Mouse (Mus musculus) liver, adult 2 months (tissue): Measurements from ENCODE around the gene Fstl3. TPM values are rescaled to one million over a fixed set of nuclear protein-coding genes. Genes with fewer than 3 reads are reported as not detected.

Experiments
- DNase-seq: peaks from one replicate; pipeline ENCODE4 v3.0.0-alpha.2; 2011; ENCODE audit warnings: low read depth, low spot score; ENCODE audit errors: extremely low read depth
- H3K27ac ChIP-seq: fragments of 200-500 bp; replicated peaks from 2 replicates; pipeline ENCODE4 v1.5.1; 2012; ENCODE audit warnings: low read depth, mild to moderate bottlenecking, control low read depth, inconsistent platforms, low read length; ENCODE audit not compliant: insufficient read depth
- H3K27me3 ChIP-seq: fragments of 200-500 bp; 2 replicates; pipeline ENCODE4 v1.6.1; 2012; ENCODE audit warnings: mild to moderate bottlenecking, moderate library complexity, low read length, inconsistent platforms; ENCODE audit not compliant: control insufficient read depth, insufficient read depth
- H3K36me3 ChIP-seq: fragments of 200-500 bp; 2 replicates; pipeline ENCODE4 v1.6.1; 2012; ENCODE audit warnings: low read length, inconsistent platforms; ENCODE audit not compliant: control insufficient read depth, insufficient read depth
- H3K4me1 ChIP-seq: fragments of 200-500 bp; 2 replicates; pipeline ENCODE4 v1.6.1; 2011; ENCODE audit warnings: low read length; ENCODE audit not compliant: control insufficient read depth, insufficient read depth
- H3K4me3 ChIP-seq: fragments of 200-500 bp; 2 replicates; pipeline ENCODE4 v1.5.1; 2011; ENCODE audit warnings: low read depth, mild to moderate bottlenecking, control low read depth, low read length, moderate library complexity; ENCODE audit not compliant: insufficient read depth
- H3K79me2 ChIP-seq: fragments of 200-500 bp; 2 replicates; pipeline ENCODE4 v1.6.1; 2012; ENCODE audit warnings: inconsistent platforms, mild to moderate bottlenecking, low read length, moderate library complexity; ENCODE audit not compliant: control insufficient read depth, insufficient read depth
- H3K9ac ChIP-seq: fragments of 200-500 bp; 2 replicates; pipeline ENCODE4 v1.6.1; 2012; ENCODE audit warnings: low read depth, mild to moderate bottlenecking, control low read depth, inconsistent platforms, low read length
- CTCF ChIP-seq: fragments of 200-500 bp; IDR thresholded peaks from 2 replicates; pipeline ENCODE4 v1.5.1; 2011; ENCODE audit warnings: low read depth, low read length, control low read depth
- POLR2A ChIP-seq: fragments of 200-500 bp; IDR thresholded peaks from 2 replicates; pipeline ENCODE4 v1.6.1; 2011; ENCODE audit warnings: low read length, control low read depth; ENCODE audit not compliant: insufficient read depth; ENCODE audit errors: extremely low read depth
- WGBS: fragments of 180-500 bp; shearing (Covaris S2); methylation state at CpG from one replicate; pipeline ENCODE4 v1.1.7; 2018; 5-methylcytosine and 5-hydroxymethylcytosine counted together
- polyA plus RNA-seq: library from polyadenylated mRNA; depleted of rRNA; stranded (reverse); fragments of >200 nt; gene quantifications from 2 replicates; pipeline ENCODE4 v1.2.3, GENCODE M21; 2012
- total RNA-seq: library from RNA; depleted of rRNA; stranded (reverse); fragments of >200 nt; gene quantifications from 2 replicates; pipeline ENCODE4 v1.2.3, GENCODE M21; 2014

Fstl3 gene
- total and polyA plus RNA-seq, 2 experiments: 0.09 to 0.18 TPM

GRCm38 (mm10) chr10:79793051-79793737, 16.1 kb downstream of the Fstl3 start, which contains the start of gene Palm:
Gene Palm (plus strand): TSS chr10:79793572.
- no peaks in the 10 kb centered on the region for H3K4me1 ChIP-seq
- H3K27ac ChIP-seq: no peak within 1 kb of the TSS; the same call in 1 of the 2 replicates
- DNase-seq: no peak
- 9% methylated on average over 35 of the region's 51 CpGs for WGBS
- H3K36me3 ChIP-seq: no peaks in the 10 kb centered on the region
- TF ChIP-seq CTCF (peak; percentile 85), POLR2A (no peak)
- 0 out of 2 replicates have a peak, but pooled peaks cover 5% of the 10 kb centered on the region for H3K27me3 ChIP-seq
- H3K79me2 ChIP-seq: no peaks in the 10 kb centered on the region
- peak within 1 kb of the TSS; percentile 70 for H3K4me3 ChIP-seq
- peak within 1 kb of the TSS; percentile 86 for H3K9ac ChIP-seq

GRCm38 (mm10) chr10:79793738-79794490, 16.8 kb downstream of the Fstl3 start:
- Histone ChIP-seq H3K79me2 (no peaks in the 10 kb centered on the region), H3K27ac (no peak overlapping the region; the same call in 1 of the 2 replicates)
- no peak for DNase-seq

GRCm38 (mm10) chr10:79794491-79794931, 17.4 kb downstream of the Fstl3 start:
- H3K27me3 ChIP-seq: 0 out of 2 replicates have a peak, but pooled peaks cover 5% of the 10 kb centered on the region
- DNase-seq: no peak
- no peaks in the 10 kb centered on the region for H3K79me2 ChIP-seq
- H3K9ac ChIP-seq: peak overlapping the region; percentile 35
- H3K36me3 ChIP-seq: no peaks in the 10 kb centered on the region
- H3K27ac ChIP-seq: no peak overlapping the region
- H3K4me1 ChIP-seq: no peaks in the 10 kb centered on the region
- peak overlapping the region; percentile 70 for H3K4me3 ChIP-seq
- WGBS: 53% methylated on average over 10 of the region's 10 CpGs
- TF ChIP-seq POLR2A: no peak
- no peak for TF ChIP-seq CTCF

More at GRCm38 (mm10) chr10:79793738-79794490, 16.8 kb downstream of the Fstl3 start:
- Histone ChIP-seq H3K4me3 (peak overlapping the region; percentile 70), H3K27me3 (0 out of 2 replicates have a peak, but pooled peaks cover 5% of the 10 kb centered on the region), H3K36me3 (no peaks in the 10 kb centered on the region), H3K9ac (peak overlapping the region; percentile 86), H3K4me1 (no peaks in the 10 kb centered on the region)
- WGBS: 18% methylated on average over 37 of the region's 38 CpGs
- TF ChIP-seq POLR2A (no peak), CTCF (no peak)

GRCm38 (mm10) chr10:79795905-79796304, 18.8 kb downstream of the Fstl3 start:
- DNase-seq: no peak
- Histone ChIP-seq H3K36me3 (no peaks in the 10 kb centered on the region), H3K79me2 (no peaks in the 10 kb centered on the region), H3K27me3 (0 out of 2 replicates have a peak, but pooled peaks cover 5% of the 10 kb centered on the region), H3K4me1 (no peaks in the 10 kb centered on the region), H3K27ac (no peak overlapping the region), H3K9ac (no peak overlapping the region), H3K4me3 (no peak overlapping the region)
- 97% methylated on average over 3 of the region's 3 CpGs for whole genome bisulfite sequencing
- no peak for TF ChIP-seq CTCF

- 0 out of 2 replicates have a peak, but pooled peaks cover 5% of the 10 kb centered on the region for H3K27me3 ChIP-seq
- no peaks in the 10 kb centered on the region for H3K79me2 ChIP-seq
- TF ChIP-seq POLR2A (no peak), CTCF (no peak)
- no peaks in the 10 kb centered on the region for H3K36me3 ChIP-seq
- H3K4me1 ChIP-seq: peaks cover 8% of the 10 kb centered on the region
- no peak overlapping the region for H3K4me3 ChIP-seq
- WGBS: 73% methylated on average over 15 of the region's 15 CpGs
- H3K9ac ChIP-seq: no peak overlapping the region
- H3K27ac ChIP-seq: no peak overlapping the region
- DNase-seq: no peak
Measured at GRCm38 (mm10) chr10:79797326-79797725, 20.3 kb downstream of the Fstl3 start.
